Mouse (Mus musculus) bone marrow macrophage, adult 2 months (primary cell): ENCODE results near the gene Acot8.

Experiments used
- CTCF ChIP-seq: IDR thresholded peaks from 2 replicates; pipeline ENCODE4 v1.5.1; 2012; ENCODE audit warnings: low read depth, mild to moderate bottlenecking, low read length, moderate library complexity
- POLR2A ChIP-seq: IDR thresholded peaks from 2 replicates; pipeline ENCODE4 v1.6.1; 2012; ENCODE audit warnings: mild to moderate bottlenecking, low read depth, low read length, borderline replicate concordance

- TF ChIP-seq CTCF (no peak), POLR2A (peak; percentile 93)
Measured at GRCm38 (mm10) chr2:164833314-164833959, 28.8 kb upstream of the Acot8 start, which contains the start of gene Neurl2.
